Mouse (Mus musculus): ENCODE results near the gene Hspa12a. TPM values are rescaled to one million over a fixed set of nuclear protein-coding genes. Genes with fewer than 3 reads are reported as not detected.

The Hspa12a gene
- 3.7 to 6.0 TPM (median 4.1 TPM) in 4 replicates for total RNA-seq (2023; ENCODE audit: inconsistent age)

DNA sequence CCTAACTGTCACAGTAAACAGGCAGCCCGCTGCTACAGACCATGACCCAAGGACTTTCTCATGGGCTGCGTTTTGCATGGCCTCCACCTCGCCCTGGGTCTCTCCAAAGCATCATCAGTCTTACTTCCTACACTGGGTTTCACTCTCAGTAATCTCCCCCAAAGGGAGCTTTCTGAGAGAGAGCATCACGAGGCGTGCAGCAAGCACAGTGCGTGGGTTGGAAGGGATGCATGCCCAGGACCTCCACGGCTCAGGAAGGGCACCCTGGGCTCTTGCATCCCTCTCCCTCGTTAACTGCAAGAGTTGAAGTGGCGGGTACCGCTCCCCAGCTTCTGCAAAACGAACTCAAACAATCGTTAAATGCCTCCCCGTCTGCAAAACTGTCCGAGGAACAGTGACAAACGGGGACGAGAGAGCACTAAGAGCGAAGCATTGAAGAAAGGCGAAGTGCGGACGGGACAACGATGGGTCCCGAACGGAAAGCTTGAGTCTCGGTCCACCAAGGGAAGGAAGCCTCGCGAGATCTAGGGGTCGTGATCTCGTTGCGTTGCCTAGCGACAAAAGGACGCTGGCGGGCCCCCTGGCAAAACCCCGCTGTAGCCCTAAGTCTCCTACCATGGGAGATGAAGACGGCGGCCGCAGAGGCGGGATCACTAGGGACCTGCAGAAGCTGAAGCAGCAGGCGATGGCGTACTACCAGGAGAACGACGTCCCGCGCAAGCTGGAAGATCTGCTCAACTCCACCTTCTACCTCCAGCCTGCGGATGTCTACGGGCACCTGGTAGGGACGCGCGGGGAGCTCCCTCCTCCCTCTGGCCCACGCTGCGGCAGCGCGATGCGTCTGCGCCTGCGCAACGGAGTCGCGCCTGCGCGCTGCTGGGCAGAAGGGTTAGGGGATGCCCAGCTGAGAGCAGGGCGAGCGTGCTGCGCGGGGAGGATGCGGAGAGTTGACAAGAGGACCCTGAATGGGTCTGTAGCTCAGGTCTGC is at the start of gene Hspa12a, which contains the start of gene Eno4:
Gene Hspa12a (minus strand): TSS at position 814 of the 988 bp plus-strand sequence.
Gene Eno4 (plus strand): TSS at position 585 of the 988 bp plus-strand sequence.

DNA sequence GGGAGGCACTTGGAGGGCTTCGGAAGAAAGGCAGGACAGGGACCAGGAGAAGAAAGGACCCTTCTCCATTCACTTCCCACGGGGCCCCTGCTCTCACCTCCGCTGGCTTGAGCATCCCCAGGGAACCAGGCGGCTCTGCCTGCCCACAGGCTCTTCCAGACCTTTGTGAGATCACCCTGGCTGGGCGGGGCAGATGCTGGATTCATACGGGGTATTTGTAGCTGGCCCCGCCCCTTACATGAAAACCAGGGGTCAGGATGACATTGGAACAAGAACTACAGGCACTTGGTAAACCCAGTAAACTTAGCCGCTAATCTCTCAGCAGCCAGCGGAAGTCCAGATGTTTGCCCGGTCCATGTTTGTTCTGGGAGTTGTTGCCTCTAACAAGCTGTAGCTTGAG is 149.2 kb downstream of the Hspa12a start, which contains the start of gene 1700019N19Rik:
Gene 1700019N19Rik (minus strand): TSS at position 178 of the 400 bp plus-strand sequence.

DNA sequence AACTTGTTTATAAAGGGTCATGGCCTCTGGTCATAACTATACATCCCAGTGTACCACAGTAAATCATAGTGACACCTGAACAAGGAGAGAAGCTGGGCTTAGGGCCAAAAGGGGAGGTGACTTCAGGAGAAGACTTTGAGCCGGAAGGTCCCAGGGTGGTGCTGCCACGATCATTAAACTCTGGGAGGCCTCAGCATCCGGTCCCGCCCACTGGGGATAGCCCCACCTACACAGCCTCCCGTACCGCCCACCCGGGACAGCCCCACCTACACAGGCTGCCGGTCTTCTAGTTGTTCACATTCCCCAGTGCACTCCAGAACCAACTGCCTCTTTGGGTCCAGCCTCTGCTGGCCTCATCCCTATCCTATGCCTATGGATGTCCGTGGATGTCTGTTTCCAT is 184.0 kb downstream of the Hspa12a start, which contains the start of gene Pnliprp2:
Gene Pnliprp2 (plus strand): TSS at position 297 of the 400 bp plus-strand sequence.

Other genes with a start within 250 kb of the Hspa12a start
- 0.72 to 1.9 TPM in 2 of 4 replicates, not detected in the others for gene Pnliprp1, start 214.8 kb downstream of the Hspa12a start, total RNA-seq (2023; ENCODE audit: inconsistent age)
- not detected in 4 replicates for gene Pnliprp2, start 183.9 kb downstream of the Hspa12a start, total RNA-seq (2023; ENCODE audit: inconsistent age)
- gene 1700019N19Rik, start 149.2 kb downstream of the Hspa12a start, total RNA-seq (2023; ENCODE audit: inconsistent age) = not detected in 4 replicates
- gene Eno4, start 229 bp downstream of the Hspa12a start, total RNA-seq (2023; ENCODE audit: inconsistent age) = 0.39 TPM in 1 of 4 replicates, not detected in the others
- gene Shtn1, start 132.4 kb upstream of the Hspa12a start, total RNA-seq (2023; ENCODE audit: inconsistent age) = 0.19 to 0.36 TPM (median 0.26 TPM) in 3 of 4 replicates, not detected in the other
- gene Vax1, start 226.4 kb upstream of the Hspa12a start, total RNA-seq (2023; ENCODE audit: inconsistent age) = not detected in 4 replicates

All from B cell, adult (primary cell).